Mouse (Mus musculus): Measurements from ENCODE around the gene Myo1c. TPM values are rescaled to one million over a fixed set of nuclear protein-coding genes. Genes with fewer than 3 reads are reported as not detected.
"Not testable (repeated sequence)": the region's sequence is repeated elsewhere in the genome, so short reads cannot be mapped to it uniquely, and the experiment has no call there.

Gene Myo1c
- total RNA-seq, 2 experiments from 2014 or later: 32.6 to 40.7 TPM

DNA sequence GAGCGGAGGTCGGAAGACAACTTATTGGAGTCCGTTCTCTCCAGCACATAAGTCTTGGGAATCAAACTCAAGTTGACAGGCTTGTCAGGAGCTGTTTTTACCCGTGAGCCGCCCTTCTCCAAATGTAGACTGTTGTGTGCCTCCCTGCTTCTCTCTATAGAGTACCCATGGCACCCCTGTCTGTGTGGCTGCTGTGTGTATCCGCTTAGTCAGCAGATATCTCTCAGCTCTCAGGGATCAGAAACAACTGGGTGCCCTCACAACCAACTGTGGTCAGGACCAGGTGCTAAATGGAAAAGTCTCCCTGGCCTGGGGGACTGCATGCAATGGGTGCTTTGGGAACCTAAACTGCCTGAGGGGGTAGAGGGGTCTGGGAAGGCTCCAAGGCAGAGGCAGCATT lies 16.0 kb downstream of the Myo1c start:
- no peak for DNase-seq (ENCODE audit: low spot score)

DNA sequence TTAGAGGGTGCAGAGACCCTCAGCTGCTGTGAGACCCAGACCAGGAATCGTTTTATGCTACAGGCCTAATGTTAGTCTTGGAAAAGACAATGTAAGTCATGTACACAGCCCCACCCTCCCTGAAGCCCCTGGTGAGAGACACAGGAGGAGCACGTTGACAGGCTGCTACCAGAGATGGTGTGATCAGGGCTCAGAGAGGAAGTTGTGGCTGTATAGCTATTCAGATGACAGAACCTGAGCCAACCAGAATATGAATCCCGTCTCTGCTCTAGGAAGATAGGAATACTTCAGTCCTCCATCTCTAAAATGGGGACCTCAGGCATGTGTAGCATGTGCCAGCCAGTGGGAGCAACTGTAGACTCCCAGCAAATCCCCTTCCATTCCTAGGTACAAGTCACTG lies 18.3 kb downstream of the Myo1c start:
- DNase-seq (ENCODE audit: low spot score): no peak

DNA sequence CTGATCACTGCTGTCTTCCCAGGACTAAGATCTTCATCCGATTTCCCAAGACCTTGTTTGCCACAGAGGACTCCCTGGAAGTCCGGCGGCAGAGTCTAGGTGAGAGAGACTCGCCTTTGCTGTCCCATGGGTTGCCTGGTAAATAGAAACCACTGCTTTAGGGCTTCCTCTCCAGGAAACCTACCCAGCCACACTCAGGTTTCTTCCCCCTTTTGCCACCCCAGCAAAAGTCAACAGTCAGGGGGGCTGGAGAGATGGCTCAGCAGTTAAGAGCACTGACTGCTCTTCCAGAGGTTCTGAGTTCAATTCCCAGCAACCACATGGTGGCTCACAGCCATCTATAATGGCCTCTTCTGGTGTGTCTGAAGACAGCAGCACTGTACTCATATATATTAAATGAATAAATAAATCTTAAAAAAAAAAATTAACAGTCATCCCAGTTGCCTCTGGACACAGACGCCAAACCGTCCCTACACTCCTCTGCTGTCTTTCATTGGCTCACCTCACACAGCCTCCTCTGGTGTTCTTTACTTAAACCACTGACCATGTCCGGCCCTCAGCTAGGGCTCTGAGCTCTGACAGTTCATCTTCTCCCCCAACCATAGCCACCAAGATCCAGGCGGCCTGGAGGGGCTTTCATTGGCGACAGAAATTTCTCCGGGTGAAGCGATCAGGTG lies 19.0 kb downstream of the Myo1c start:
- DNase-seq (ENCODE audit: low spot score): no peak

DNA sequence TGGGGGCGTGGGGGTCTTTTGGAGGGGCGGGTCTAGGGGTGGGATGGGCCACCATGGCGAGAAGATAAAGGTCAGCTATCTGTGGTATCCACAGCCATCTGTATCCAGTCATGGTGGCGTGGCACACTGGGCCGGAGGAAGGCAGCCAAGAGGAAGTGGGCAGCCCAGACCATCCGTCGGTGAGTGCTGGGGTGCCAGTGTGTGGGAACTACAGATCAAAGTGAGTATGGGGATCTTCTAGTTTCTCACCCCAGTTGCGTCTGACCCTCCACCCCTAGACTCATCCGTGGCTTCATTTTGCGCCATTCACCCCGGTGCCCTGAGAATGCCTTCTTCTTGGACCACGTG lies 19.5 kb downstream of the Myo1c start:
- DNase-seq (ENCODE audit: low spot score): no peak

DNA sequence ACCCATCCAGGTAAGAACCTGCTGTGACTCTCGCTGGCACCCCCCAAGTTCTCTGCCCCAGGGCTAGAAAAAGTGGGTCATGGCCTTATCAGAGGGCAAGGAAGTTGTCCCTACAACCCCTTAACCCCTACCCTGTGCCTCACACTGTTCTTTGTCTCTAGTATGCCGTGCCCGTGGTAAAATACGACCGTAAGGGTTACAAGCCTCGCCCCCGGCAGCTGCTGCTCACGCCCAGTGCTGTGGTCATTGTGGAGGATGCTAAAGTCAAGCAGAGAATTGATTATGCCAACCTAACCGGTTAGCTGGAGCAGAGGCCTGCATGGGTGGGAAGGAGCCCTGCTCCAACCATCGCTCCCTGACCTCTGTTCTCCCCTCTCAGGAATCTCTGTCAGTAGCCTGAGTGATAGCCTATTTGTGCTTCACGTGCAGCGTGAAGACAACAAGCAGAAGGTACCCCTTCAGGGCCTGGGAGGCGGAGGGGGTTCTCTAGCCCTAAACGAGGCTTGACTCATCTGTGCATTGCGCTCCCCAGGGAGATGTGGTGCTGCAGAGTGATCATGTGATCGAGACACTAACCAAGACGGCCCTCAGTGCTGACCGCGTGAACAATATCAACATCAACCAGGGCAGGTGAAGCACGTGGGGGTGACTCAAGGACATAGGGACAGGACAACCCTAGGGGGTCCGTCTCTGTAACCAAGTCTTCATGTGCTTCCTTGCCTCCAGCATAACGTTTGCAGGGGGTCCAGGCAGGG lies 21.3 kb downstream of the Myo1c start:
- no peak for DNase-seq (ENCODE audit: low spot score)

DNA sequence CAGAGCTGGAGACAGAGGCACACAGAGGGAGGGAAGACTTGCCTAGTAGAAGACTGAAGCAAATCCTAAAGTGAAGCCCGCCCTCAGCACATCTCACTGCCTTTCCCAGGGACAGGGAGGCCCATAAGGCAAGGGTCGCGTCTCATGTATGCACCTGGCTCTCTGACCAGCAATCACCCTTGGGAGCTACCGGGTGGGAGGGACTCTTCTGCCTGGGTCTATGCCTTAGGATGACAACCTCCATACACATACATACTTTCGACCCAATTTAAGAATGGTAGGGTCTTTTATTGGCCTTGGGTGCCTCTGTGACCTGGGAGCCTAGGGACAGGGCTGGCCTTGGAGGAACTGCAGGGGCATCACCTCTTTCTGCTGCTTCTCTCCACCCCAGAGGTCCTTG lies 23.1 kb downstream of the Myo1c start:
- no peak for DNase-seq (ENCODE audit: low spot score)

DNA sequence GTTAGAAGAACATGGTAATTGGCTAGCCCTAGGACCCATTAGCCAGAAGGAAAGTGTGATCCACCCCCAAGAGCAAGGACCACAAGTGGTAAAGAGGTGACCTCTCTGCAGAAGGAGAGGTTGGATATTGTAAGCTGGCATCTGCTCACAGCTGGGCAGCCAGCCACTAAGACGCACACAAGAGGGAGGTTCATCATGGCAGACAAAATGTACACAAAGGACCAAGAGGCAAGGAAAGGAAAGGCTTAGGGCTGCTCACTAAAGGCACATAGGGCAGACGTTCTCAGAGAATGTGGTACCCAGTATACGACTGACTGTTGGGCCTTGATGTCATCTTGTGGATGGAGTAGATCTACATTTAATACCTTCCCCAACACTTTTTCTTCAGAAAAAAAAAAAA lies 24.6 kb downstream of the Myo1c start:
- no peak for DNase-seq (ENCODE audit: low spot score)

DNA sequence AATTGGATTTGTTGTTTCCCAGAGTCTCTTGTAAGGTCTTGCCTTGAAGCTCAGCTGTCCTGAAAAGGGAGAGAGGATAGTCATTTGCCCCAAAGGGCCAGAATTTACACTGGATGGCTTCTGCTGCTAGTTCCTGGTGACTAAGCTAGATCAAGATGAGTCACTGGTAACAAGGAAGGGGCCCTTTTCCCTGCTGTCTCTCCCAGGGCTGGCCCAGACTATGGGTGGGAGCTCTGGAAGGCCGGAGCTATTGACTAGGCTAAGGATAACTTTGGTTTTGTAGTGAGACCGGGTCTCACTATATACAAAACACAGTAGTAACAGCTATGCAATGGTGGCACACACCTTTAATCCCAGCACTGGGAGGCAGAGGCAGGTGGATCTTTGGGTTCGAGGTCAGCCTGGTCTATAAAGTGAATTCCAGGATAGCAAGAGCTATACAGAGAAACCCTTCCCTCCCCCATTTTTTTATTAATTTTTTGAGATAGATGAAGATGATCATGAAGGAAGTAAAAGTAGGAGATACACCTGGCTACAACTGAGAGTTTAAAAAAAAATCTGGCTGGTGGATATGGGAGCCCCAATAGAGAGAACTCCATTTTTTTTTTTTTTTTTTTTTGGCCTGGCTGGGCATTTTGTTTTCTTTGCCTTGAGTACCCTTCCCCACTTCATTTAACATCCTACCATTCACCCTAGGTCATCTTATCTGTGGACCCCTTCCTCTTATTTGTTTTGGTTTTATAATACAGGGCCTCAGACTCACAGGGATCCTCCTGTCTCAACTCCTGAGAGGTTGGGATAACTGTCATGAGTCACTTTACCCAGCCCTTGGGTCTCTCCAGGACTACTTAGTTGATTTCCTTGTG lies 27.8 kb downstream of the Myo1c start:
- no peak for DNase-seq (ENCODE audit: low spot score)

DNA sequence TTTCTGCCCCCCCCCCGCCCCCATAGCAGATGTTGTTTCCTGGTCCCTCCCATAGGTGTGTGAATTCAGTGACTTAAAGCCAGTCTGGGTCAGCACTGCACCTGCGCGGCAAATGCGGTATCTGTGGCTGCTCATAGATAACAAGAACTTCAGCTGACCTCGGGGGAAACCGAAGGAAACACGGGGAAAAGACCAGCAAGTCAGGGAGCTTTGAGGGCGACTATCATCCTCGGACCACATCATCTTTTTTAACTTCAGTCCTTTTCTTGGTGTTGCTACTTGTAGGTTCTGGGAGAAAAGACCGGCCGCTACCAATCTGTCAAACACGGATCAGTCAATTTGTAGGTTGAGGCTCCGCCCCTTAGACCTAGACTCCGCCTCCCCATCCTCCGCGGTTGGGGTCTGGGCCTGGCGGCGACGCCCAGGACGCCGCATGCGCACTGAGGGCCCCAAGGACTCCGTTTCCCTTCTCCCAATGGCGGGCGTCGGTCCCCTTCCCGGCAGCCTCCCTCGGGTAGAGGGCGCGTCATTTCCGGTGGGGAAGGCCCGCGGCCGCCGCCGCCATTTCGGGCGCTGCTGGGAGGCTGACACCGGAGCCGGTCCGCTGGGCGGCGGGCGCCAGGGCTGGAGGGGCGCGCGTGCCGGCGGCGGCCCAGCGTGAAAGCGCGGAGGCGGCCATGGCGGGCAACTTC lies 28.6 kb downstream of the Myo1c start, which contains the start of gene Crk:
Crk (plus strand) TSS at position 513 of the 692 bp plus-strand sequence.
- peak; percentile 99 for DNase-seq (ENCODE audit: low spot score)

DNA sequence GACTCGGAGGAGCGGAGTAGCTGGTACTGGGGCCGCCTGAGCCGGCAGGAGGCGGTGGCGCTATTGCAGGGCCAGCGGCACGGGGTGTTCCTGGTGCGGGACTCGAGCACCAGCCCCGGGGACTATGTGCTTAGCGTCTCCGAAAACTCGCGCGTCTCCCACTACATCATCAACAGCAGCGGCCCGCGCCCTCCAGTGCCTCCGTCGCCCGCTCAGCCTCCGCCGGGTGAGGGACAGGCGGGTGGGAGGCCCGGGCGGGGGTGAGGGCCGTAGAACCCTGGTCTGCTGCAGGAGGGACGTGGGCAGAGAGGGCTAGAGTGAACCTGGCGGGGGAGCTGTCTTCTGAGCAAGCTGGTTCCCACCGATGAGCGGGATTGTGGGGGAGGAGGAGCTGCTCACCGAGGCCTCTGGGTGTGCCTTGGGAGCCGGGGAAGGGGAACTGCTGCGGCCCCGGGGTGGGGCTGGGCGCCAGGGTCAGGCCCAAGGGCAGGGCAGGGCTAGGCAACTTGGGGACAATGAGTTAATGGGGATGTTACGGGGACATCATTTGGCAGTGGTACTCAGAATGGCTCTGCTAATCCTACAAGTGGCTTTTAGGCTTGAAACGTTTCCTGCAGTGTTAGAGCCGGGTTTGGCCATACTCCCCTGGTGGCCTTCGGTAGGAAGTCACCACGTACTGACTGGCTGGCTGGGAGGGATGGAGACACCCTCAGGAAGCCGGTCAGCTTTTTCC lies 29.3 kb downstream of the Myo1c start:
- peak; percentile 66 for DNase-seq (ENCODE audit: low spot score)

DNA sequence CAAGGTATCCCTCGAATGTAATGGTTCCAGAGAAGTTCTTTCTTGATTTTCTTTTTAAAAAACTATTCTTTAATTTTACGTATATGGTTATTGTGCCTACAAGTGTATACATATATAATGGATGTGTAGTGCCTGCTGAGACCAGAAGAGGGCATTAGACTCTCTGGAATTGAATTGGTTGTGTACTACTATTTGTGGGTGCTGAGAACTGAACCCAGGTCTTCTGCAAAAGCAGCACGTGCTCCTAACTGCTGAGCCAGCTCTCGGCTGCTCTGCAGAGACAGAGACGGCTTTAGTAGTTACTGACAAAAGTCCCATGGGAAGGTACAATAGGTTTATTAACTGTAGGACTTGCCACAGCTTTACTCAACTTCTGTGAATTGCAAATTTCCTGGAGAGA lies 34.2 kb downstream of the Myo1c start:
- DNase-seq (ENCODE audit: low spot score): no peak

DNA sequence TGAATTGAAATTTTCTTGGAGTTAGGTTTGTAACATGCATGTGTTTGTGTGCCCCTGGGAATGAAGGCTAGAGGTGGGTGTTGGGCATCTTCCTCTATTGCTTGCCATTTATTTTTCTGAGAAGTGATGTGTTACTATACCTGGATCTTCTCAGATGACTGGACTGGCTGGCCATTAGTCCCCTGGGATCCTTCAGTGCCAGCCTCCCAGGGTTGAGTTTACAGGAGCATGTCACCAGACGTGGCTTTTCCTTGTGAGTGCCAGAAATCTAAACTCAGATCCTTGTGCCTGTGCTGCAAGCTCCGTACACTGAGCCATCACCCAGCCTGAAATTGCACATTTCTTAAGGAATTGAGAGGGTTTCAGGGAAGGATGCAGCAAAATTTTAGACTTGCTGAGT lies 34.7 kb downstream of the Myo1c start:
- peak; percentile 83 for DNase-seq (ENCODE audit: low spot score)

DNA sequence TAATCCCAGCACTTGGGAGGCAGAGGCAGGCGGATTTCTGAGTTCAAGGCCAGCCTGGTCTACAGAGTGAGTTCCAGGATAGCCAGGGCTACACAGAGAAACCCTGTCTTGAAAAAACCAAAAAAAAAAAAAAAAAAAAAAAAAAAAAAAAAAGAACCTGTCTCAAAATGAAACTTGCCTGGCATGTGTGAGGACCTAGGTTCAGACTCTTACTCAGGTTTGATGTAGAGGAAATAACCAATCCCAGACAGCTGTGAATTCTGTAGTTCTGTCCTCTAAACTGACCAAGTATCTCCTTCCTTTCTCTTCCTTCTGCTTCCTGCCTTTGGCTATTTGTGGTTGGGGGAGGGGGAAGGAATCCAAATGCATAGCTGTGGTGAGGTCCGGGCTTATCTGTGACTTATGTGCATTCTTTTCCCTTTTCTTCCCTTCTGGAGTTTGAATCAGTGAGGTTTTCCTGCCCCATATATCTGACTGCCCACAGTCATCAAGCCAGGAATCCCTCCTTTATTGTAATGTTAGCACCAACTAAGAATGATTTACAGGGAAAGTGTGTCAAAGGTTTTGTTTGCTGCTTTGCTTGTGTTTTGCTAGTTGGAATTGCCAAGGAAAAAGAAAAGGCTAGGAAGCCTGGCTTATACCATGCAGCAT lies 37.2 kb downstream of the Myo1c start:
- no peak for DNase-seq (ENCODE audit: low spot score)

DNA sequence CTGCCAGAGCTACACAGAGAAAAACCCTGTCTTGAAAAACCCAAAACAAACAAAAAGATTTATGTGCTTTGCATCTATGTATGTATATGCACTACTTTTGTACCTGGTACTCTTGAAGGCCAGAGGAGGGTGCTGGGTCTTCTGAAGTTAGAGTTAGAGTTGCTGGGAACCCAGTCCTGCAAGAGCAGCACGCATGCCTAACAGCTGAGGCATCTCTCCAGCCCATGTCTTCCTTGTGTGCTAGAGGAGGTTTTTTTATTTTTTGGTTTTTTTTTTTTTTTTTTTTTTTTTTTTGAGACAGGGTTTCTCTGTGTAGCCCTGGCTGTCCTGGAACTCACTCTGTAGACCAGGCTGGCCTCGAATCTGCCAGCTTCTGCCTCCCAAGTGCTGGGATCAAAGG lies 37.8 kb downstream of the Myo1c start:
- no peak for DNase-seq (ENCODE audit: low spot score)

DNA sequence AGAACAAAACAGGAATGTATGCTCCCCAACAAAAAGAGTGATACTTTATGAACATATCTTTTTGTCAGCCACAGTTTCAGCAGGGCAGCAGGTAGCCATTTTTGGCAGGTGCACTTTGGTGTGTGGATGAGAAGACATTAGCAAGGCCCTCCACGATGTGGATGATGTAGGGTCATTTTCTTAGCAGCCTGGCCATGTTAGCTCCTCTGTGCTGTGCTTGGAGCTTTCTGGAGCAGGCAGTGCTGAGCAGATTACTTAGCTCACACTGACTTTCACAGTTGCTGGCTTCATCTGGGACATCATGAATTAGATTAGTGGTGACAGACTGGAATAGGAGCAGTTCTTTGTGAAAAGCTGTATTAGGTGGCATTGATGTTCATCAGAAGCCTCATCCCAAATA lies 39.7 kb downstream of the Myo1c start:
- no peak for DNase-seq (ENCODE audit: low spot score)

DNA sequence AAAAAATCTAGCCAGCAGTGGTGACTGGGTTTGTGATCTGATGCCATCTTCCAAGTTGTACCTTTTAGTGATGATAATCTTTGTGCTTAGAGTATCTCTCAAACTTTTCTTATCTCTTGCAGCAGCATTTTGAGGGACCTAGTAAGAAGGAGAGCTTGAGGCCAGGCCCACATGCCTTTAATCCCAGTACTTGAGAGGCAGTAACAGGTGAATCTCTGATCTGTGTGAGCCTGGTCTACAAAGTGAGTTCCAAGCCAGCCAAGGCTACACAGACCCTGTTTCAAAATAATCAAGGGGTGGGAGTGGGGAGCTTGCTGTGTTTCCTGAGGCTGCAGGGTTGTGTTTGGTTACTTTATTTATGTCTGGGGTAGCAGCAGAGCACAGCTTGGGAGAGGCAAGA lies 40.7 kb downstream of the Myo1c start:
- DNase-seq (ENCODE audit: low spot score): no peak

DNA sequence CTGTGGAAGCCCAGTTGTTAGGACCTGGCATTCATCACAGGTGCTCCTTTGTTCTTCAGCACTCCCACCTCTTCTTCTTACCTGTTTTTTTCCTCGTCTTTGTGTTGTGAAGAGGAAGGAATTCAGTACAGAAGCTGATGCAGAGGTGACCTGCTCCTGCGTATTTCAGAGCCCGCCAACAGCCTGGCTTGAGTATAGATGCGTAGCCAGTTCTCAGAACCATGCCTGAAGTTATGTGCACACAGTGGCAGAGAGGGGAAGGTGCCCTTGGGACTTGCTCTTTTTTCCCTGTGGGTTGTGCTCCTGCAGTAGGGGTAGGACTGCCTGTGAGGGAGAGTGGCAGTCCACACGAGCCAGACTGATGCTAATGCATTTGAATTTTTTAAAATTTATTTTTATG lies 43.3 kb downstream of the Myo1c start:
- DNase-seq (ENCODE audit: low spot score): no peak

DNA sequence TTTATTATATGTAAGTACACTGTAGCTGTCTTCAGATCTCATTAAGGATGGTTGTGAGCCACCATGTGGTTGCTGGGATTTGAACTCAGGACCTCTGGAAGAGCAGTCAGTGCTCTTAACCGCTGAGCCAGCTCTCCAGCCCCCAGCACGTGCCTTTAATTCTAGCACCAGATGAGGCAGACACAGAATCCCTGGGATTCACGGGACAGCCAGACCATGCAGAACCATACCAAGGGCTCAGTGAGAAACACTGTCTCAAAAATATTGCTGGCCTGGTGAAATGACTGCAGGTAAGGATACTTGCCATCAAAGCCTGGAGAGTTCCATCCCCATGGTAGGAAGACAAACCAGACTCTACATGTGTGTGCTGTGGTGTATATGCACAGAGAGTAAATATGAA lies 47.2 kb downstream of the Myo1c start:
- DNase-seq (ENCODE audit: low spot score): not testable (repeated sequence)

DNA sequence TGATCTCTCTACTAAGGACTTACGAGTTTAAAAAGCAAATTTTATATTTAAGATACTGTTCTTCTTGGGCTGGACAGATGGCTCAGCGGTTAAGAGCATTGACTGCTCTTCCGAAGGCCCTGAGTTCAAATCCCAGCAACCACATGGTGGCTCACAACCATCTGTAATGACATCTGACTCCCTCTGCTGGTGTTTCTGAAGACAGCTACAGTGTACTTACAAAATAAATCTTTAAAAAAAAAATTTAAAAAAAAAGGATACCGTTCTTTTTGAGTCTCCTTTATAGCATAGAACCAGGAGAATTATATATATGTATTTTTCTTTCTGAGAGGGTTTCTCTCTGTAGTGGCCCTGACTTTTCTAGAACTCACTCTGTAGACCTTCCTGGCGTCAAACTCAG lies 50.3 kb downstream of the Myo1c start:
- no peak for DNase-seq (ENCODE audit: low spot score)

DNA sequence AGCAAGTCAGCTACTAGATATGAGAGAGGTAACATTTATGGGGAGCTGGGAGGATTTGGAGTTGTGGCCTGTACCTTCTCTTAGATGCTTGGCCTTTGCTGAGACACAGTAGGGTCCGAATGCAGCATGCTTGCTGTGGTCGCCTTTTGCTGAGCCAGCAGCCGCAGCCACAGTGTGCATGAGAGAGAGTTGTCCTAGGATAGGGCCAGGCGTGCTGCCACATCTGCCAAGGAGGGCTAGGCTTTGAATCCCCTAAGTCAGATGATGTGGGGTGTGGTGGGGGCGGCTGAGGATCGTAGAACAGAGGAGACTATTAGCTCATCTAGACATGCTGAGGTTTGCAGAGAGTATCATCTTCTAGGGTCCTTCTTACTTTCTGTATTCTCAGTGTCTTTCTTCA lies 52.5 kb downstream of the Myo1c start:
- DNase-seq (ENCODE audit: low spot score): no peak

DNA sequence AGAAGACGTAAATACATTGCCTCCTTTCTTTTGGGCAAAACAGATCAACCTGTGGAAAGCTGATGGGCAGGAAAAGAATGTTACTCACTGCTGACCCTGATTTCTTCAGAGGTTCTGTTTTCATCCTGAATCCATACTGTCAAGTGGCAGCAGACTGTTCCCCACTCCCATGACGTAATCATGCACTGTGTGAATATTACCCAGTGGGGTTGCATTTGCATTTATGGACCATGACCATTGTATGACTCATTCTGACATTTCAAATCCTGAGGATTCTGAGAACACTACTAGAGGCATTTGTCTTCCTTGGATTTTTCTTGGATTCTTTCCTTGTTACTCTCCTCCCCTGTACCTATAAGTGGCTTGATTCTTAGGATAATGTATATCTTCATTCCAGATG lies 53.4 kb downstream of the Myo1c start:
- DNase-seq (ENCODE audit: low spot score): no peak
